Mouse (Mus musculus): ENCODE measurements around the gene Olfr746. TPM values are rescaled to one million over a fixed set of nuclear protein-coding genes. Genes with fewer than 3 reads are reported as not detected.

Gene Olfr746
- not detected for polyA plus RNA-seq (2015; fragmentation: Illumina TruSeq; extraction: RNeasy Lipid Tissue Mini Kit (QIAGEN cat#74804); ENCODE audit: insufficient read depth, low read depth, low replicate concordance)

DNA sequence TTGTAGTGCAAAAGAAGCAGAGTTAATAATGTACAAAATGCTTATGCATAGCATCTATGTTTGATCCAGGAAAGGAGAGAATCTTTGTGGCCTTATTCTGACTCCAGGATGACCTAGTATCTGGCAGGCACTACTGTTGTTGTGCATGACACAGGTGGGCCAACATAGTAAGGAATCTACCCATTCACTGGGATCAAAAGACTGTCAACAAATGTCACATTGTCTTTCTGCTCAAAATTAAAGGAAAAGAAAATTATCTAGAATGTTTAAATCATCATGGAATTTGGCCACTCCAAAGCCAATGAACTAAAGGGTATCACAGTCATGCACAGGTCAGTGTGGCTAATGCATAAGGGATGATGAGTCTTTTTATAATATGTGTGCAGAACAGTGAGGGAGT, at the start of gene Olfr746:
Olfr746 (plus strand) TSS at position 301 of the 400 bp plus-strand sequence.

GRCm38 (mm10) chr14:50614579-50614978, 32.3 kb upstream of the Olfr746 start, which contains the start of gene Olfr744:
Gene Olfr744 (plus strand): TSS chr14:50614879.

GRCm38 (mm10) chr14:50639088-50639487, 7.8 kb upstream of the Olfr746 start, which contains the start of gene Olfr745:
Gene Olfr745 (plus strand): TSS chr14:50639388.

DNA sequence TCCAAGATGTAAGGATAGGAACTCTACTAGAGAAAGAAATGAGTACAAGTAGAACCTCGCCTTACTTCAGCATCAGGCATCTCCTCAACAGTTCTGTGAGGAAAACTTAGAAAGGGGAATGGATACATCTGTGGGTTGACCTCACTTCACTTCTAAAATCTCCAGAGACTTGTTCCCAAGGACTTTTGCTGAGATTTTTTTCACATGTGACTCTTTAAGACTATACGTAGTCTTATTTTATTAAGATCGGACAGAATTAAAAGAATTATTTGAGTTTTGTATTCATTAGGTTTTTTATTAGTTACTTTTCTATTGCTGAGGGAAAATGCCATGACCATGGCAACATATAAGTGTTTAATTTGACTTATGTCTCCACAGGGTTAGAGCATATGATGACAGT, 46.2 kb downstream of the Olfr746 start, which contains the start of gene Olfr747:
Olfr747 (minus strand) TSS at position 101 of the 400 bp plus-strand sequence.

Other genes starting within 250 kb of the Olfr746 start
- not detected for gene Olfr738, start 239.5 kb upstream of the Olfr746 start, polyA plus RNA-seq (2015; fragmentation: Illumina TruSeq; extraction: RNeasy Lipid Tissue Mini Kit (QIAGEN cat#74804); ENCODE audit: insufficient read depth, low read depth, low replicate concordance)
- not detected for gene Olfr739, start 228.5 kb upstream of the Olfr746 start, polyA plus RNA-seq (2015; fragmentation: Illumina TruSeq; extraction: RNeasy Lipid Tissue Mini Kit (QIAGEN cat#74804); ENCODE audit: insufficient read depth, low read depth, low replicate concordance)
- not detected for gene Olfr740, start 201.5 kb upstream of the Olfr746 start, polyA plus RNA-seq (2015; fragmentation: Illumina TruSeq; extraction: RNeasy Lipid Tissue Mini Kit (QIAGEN cat#74804); ENCODE audit: insufficient read depth, low read depth, low replicate concordance)
- not detected for gene Olfr741, start 174.3 kb upstream of the Olfr746 start, polyA plus RNA-seq (2015; fragmentation: Illumina TruSeq; extraction: RNeasy Lipid Tissue Mini Kit (QIAGEN cat#74804); ENCODE audit: insufficient read depth, low read depth, low replicate concordance)
- gene Olfr742, start 143.5 kb upstream of the Olfr746 start, polyA plus RNA-seq (2015; fragmentation: Illumina TruSeq; extraction: RNeasy Lipid Tissue Mini Kit (QIAGEN cat#74804); ENCODE audit: insufficient read depth, low read depth, low replicate concordance), result not detected
- gene Olfr743, start 125.2 kb upstream of the Olfr746 start, polyA plus RNA-seq (2015; fragmentation: Illumina TruSeq; extraction: RNeasy Lipid Tissue Mini Kit (QIAGEN cat#74804); ENCODE audit: insufficient read depth, low read depth, low replicate concordance), result not detected
- not detected for gene Olfr744, start 32.2 kb upstream of the Olfr746 start, polyA plus RNA-seq (2015; fragmentation: Illumina TruSeq; extraction: RNeasy Lipid Tissue Mini Kit (QIAGEN cat#74804); ENCODE audit: insufficient read depth, low read depth, low replicate concordance)
- not detected for gene Olfr745, start 7.7 kb upstream of the Olfr746 start, polyA plus RNA-seq (2015; fragmentation: Illumina TruSeq; extraction: RNeasy Lipid Tissue Mini Kit (QIAGEN cat#74804); ENCODE audit: insufficient read depth, low read depth, low replicate concordance)
- not detected for gene Olfr747, start 46.1 kb downstream of the Olfr746 start, polyA plus RNA-seq (2015; fragmentation: Illumina TruSeq; extraction: RNeasy Lipid Tissue Mini Kit (QIAGEN cat#74804); ENCODE audit: insufficient read depth, low read depth, low replicate concordance)
- gene Olfr748, start 60.3 kb downstream of the Olfr746 start, polyA plus RNA-seq (2015; fragmentation: Illumina TruSeq; extraction: RNeasy Lipid Tissue Mini Kit (QIAGEN cat#74804); ENCODE audit: insufficient read depth, low read depth, low replicate concordance), result not detected
- gene Olfr749, start 98.0 kb downstream of the Olfr746 start, polyA plus RNA-seq (2015; fragmentation: Illumina TruSeq; extraction: RNeasy Lipid Tissue Mini Kit (QIAGEN cat#74804); ENCODE audit: insufficient read depth, low read depth, low replicate concordance), result not detected
- 10.5 TPM for gene Ttc5, start 138.4 kb downstream of the Olfr746 start, polyA plus RNA-seq (2015; fragmentation: Illumina TruSeq; extraction: RNeasy Lipid Tissue Mini Kit (QIAGEN cat#74804); ENCODE audit: insufficient read depth, low read depth, low replicate concordance)
- gene Ccnb1ip1, start 160.6 kb downstream of the Olfr746 start, polyA plus RNA-seq (2015; fragmentation: Illumina TruSeq; extraction: RNeasy Lipid Tissue Mini Kit (QIAGEN cat#74804); ENCODE audit: insufficient read depth, low read depth, low replicate concordance), result not detected
- 28.7 TPM for gene Parp2, start 160.8 kb downstream of the Olfr746 start, polyA plus RNA-seq (2015; fragmentation: Illumina TruSeq; extraction: RNeasy Lipid Tissue Mini Kit (QIAGEN cat#74804); ENCODE audit: insufficient read depth, low read depth, low replicate concordance)
- gene Tep1, start 223.5 kb downstream of the Olfr746 start, polyA plus RNA-seq (2015; fragmentation: Illumina TruSeq; extraction: RNeasy Lipid Tissue Mini Kit (QIAGEN cat#74804); ENCODE audit: insufficient read depth, low read depth, low replicate concordance), result 8.0 TPM

Measured in pancreas, adult 10 weeks (tissue).